Mouse (Mus musculus) embryonic fibroblast, embryonic 13.5 days (primary cell): ENCODE results near the gene Gorab.

Experiments
- CTCF ChIP-seq: IDR thresholded peaks from 2 replicates; pipeline ENCODE4 v1.5.1; 2011; ENCODE audit warnings: mild to moderate bottlenecking, control low read depth, low read length, moderate library complexity, borderline replicate concordance; ENCODE audit not compliant: insufficient read depth
- POLR2A ChIP-seq: IDR thresholded peaks from 2 replicates; pipeline ENCODE4 v1.6.1; 2011; ENCODE audit warnings: low read depth, mild to moderate bottlenecking, control low read depth, low read length, moderate library complexity

DNA sequence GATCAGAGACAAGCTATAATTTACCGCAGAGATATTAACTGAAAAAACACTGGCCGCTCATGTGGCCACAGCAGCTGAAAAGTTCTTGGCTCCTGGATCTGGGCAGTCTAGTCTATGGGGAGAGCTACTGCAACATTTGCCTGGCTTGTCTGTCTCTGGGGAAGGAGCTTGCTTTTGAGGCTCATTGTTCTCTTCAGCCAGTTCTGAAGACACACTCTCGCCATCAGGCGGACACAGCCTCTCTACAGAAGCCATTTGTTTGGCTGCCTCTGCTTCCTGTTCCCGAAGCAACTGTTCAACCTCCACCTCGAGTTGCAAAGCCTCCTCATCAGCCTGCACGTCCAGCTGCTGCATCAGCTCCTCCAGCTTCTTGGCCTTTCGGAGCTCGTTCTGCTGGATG, 17.3 kb downstream of the Gorab start:
- TF ChIP-seq CTCF, result no peak
- TF ChIP-seq POLR2A, result no peak
